Mouse (Mus musculus) adrenal gland, adult (tissue): ENCODE data around the gene Cd93.
A peak's percentile ranks its signal among the peaks of the same experiment; 100 is the strongest.

Experiments used
- DNase-seq, 2 experiments: peaks; one replicate each; pipeline ENCODE4 v3.0.0; 2022 to 2023; ENCODE audit warnings: low spot score in 1 of 2; ENCODE audit not compliant: inconsistent age in 2 of 2

Gene Cd93

GRCm38 (mm10) chr2:148442710-148443109 lies 653 bp downstream of the Cd93 start:
- DNase-seq = peak in 1 of 2 experiments; percentile 50

GRCm38 (mm10) chr2:148442172-148442571 lies 1.2 kb downstream of the Cd93 start:
- DNase-seq = peak; percentile 18 to 53

GRCm38 (mm10) chr2:148441421-148441820 lies 1.9 kb downstream of the Cd93 start:
- no peak for DNase-seq

- no peak for DNase-seq
These were observed 3.6 kb downstream of the Cd93 start for GRCm38 (mm10) chr2:148439691-148440276.

GRCm38 (mm10) chr2:148436285-148436684 lies 7.1 kb downstream of the Cd93 start:
- DNase-seq = no peak

- no peak for DNase-seq
These were observed 11.0 kb downstream of the Cd93 start for GRCm38 (mm10) chr2:148432346-148432745.

- DNase-seq = no peak
These were observed 12.4 kb downstream of the Cd93 start for GRCm38 (mm10) chr2:148430941-148431340.

GRCm38 (mm10) chr2:148429001-148429505 lies 14.3 kb downstream of the Cd93 start:
- DNase-seq = peak in 1 of 2 experiments; percentile 70

GRCm38 (mm10) chr2:148428523-148428922 lies 14.8 kb downstream of the Cd93 start:
- no peak for DNase-seq

GRCm38 (mm10) chr2:148427553-148427952 lies 15.8 kb downstream of the Cd93 start:
- no peak for DNase-seq

- no peak for DNase-seq
These were observed 17.5 kb downstream of the Cd93 start for GRCm38 (mm10) chr2:148425709-148426382.

- DNase-seq = no peak
These were observed 21.7 kb downstream of the Cd93 start for GRCm38 (mm10) chr2:148421706-148422105.

- DNase-seq = no peak
These were observed 22.3 kb downstream of the Cd93 start for GRCm38 (mm10) chr2:148421112-148421511.

GRCm38 (mm10) chr2:148419776-148420175 lies 23.6 kb downstream of the Cd93 start:
- DNase-seq = no peak

- DNase-seq = no peak
These were observed 24.2 kb downstream of the Cd93 start for GRCm38 (mm10) chr2:148419151-148419550.

GRCm38 (mm10) chr2:148409821-148410220 lies 33.5 kb downstream of the Cd93 start:
- no peak for DNase-seq

- DNase-seq = peak; percentile 83 to 95
These were observed 34.2 kb downstream of the Cd93 start for GRCm38 (mm10) chr2:148409141-148409540.

GRCm38 (mm10) chr2:148408761-148409120 lies 34.6 kb downstream of the Cd93 start:
- no peak for DNase-seq

- DNase-seq = peak; percentile 78 to 92
These were observed 35.2 kb downstream of the Cd93 start, which contains the start of gene Thbd for GRCm38 (mm10) chr2:148407870-148408760. Gene Thbd, minus strand, starts transcription at chr2:148408188.

- DNase-seq = peak; percentile 69 to 91
These were observed 36.1 kb downstream of the Cd93 start for GRCm38 (mm10) chr2:148406971-148407869.
